Mouse (Mus musculus) liver, postnatal 0 days (tissue): Measurements from ENCODE around the gene Trmt2a.

Experiments
- CTCF ChIP-seq: sonication (generic); IDR thresholded peaks from 2 replicates; pipeline ENCODE4 v1.5.1; 2016; ENCODE audit warnings: antibody characterized with exemption, low read depth
- EP300 ChIP-seq: IDR thresholded peaks from 2 replicates; pipeline ENCODE4 v1.6.1; 2016; ENCODE audit warnings: antibody characterized with exemption, low read depth, mild to moderate bottlenecking

DNA sequence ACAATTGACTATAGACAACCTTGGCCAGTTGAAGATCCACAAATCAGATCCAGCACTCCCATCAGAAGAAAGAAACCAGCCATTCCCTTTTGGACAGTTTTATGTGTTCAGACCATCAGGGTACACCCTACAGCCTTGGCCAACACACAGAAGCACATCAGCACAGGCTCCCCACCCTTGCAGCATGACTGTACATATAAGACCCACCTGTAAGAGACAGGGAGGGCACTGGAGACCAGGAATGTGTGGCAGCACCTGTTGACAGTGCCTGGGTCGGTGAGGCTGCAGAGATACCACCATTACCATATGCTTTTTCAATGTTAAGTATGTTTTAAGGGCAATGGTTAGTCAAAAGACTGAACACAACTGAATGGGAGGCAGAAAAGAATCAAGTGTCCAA lies 5.4 kb downstream of the Trmt2a start:
- no peak for TF ChIP-seq CTCF
- no peak for TF ChIP-seq EP300
